Mouse (Mus musculus) liver, embryonic 15.5 days (tissue): ENCODE data around the gene Mgme1. TPM values are rescaled to one million over a fixed set of nuclear protein-coding genes. Genes with fewer than 3 reads are reported as not detected.

Experiments
- ATAC-seq: fragments of 200-750 bp; cut with Nextera tagmentation; 2 replicates; pipeline ENCODE4 v1.8.0; 2017; ENCODE audit warnings: moderate number of reproducible peaks, mild to moderate bottlenecking, moderate library complexity; ENCODE audit not compliant: insufficient read depth
- H3K27ac ChIP-seq: fragments of 300-500 bp; sonication (generic); replicated peaks from 2 replicates; pipeline ENCODE4 v1.5.1; 2015; ENCODE audit warnings: mild to moderate bottlenecking, inconsistent platforms
- H3K27me3 ChIP-seq: fragments of 300-500 bp; sonication (generic); 2 replicates; pipeline ENCODE4 v1.6.1; 2015; ENCODE audit warnings: mild to moderate bottlenecking, inconsistent platforms
- H3K36me3 ChIP-seq: fragments of 300-500 bp; sonication (generic); replicated peaks from 2 replicates; pipeline ENCODE4 v1.6.1; 2015; ENCODE audit warnings: moderate library complexity, mild to moderate bottlenecking, inconsistent platforms
- H3K4me1 ChIP-seq: fragments of 300-500 bp; sonication (generic); replicated peaks from 2 replicates; pipeline ENCODE4 v1.6.1; 2015; ENCODE audit warnings: inconsistent platforms
- H3K4me2 ChIP-seq: fragments of 300-500 bp; sonication (generic); 2 replicates; pipeline ENCODE4 v1.6.1; 2015; ENCODE audit warnings: moderate library complexity, mild to moderate bottlenecking, inconsistent platforms
- H3K4me3 ChIP-seq: fragments of 300-500 bp; sonication (generic); replicated peaks from 2 replicates; pipeline ENCODE4 v1.5.1; 2015; ENCODE audit warnings: mild to moderate bottlenecking, inconsistent platforms
- H3K9ac ChIP-seq: fragments of 300-500 bp; sonication (generic); 2 replicates; pipeline ENCODE4 v1.6.1; 2015; ENCODE audit warnings: moderate library complexity, mild to moderate bottlenecking, inconsistent platforms
- H3K9me3 ChIP-seq: fragments of 300-500 bp; sonication (generic); replicated peaks from 2 replicates; pipeline ENCODE4 v1.6.1; 2016; ENCODE audit warnings: inconsistent platforms
- WGBS: fragments of 180-500 bp; shearing (Covaris S2); methylation state at CpG from one replicate; pipeline ENCODE4 v1.1.7; 2015; ENCODE audit warnings: mixed read lengths; ENCODE audit not compliant: insufficient replicate concordance; 5-methylcytosine and 5-hydroxymethylcytosine counted together
- polyA plus RNA-seq: library from polyadenylated mRNA; unstranded; fragments of >200 nt; fragmentation: Nextera tagmentation; extraction: Ambion mirVana; gene quantifications from 2 replicates; pipeline ENCODE4 v1.2.1, GENCODE M21; 2015

Mgme1 gene
- polyA plus RNA-seq, 1 experiment from 2014 or later = 9.8 TPM

GRCm38 (mm10) chr2:144310273-144310672, 39.8 kb downstream of the Mgme1 start:
- ATAC-seq = no peak
- 42% methylated on average over 5 of the region's 5 CpGs for WGBS
- no peak overlapping the region for H3K27ac ChIP-seq
- H3K4me2 ChIP-seq = no peak overlapping the region
- H3K9ac ChIP-seq = no peak overlapping the region
- H3K4me1 ChIP-seq = peaks cover 3% of the 10 kb centered on the region; the same call in 1 of the 2 replicates
- H3K4me3 ChIP-seq = no peak overlapping the region
- H3K9me3 ChIP-seq = no peaks in the 10 kb centered on the region
- no peaks in the 10 kb centered on the region for H3K27me3 ChIP-seq
- H3K36me3 ChIP-seq = no peaks in the 10 kb centered on the region

- no peak overlapping the region for H3K4me2 ChIP-seq
- no peak for ATAC-seq
- WGBS = 65% methylated on average over 2 of the region's 2 CpGs
- H3K4me1 ChIP-seq = peaks cover 3% of the 10 kb centered on the region; the same call in 1 of the 2 replicates
- no peak overlapping the region for H3K4me3 ChIP-seq
- H3K27ac ChIP-seq = no peak overlapping the region
- H3K9me3 ChIP-seq = no peaks in the 10 kb centered on the region
- H3K9ac ChIP-seq = no peak overlapping the region
- no peaks in the 10 kb centered on the region for H3K36me3 ChIP-seq
- H3K27me3 ChIP-seq = no peaks in the 10 kb centered on the region
Observed at GRCm38 (mm10) chr2:144311372-144311771, 40.9 kb downstream of the Mgme1 start.

DNA sequence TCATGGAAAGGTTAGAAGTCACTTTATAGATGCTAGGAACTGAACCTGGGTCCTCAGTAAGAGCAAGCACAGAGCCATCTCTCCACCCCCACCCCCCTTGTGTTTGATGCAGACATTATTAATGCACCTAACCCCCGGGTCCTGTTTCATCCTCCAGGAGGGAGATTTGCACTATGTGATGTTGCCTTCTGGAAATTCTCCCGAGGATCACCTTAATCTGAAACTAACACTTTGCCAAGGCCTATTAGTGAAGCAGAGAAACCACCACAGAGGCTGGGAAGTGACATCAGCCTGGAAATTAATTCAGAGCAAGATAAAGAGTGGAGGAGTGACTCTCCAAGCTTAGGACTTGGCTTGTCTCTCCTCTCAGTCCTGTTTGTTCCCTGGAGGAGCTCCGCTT, 53.8 kb downstream of the Mgme1 start:
- H3K27ac ChIP-seq = no peak overlapping the region
- no peak overlapping the region for H3K9ac ChIP-seq
- no peaks in the 10 kb centered on the region for H3K36me3 ChIP-seq
- no peaks in the 10 kb centered on the region for H3K9me3 ChIP-seq
- ATAC-seq = no peak
- H3K27me3 ChIP-seq = peaks cover 33% of the 10 kb centered on the region
- H3K4me1 ChIP-seq = no peaks in the 10 kb centered on the region
- no peak overlapping the region for H3K4me3 ChIP-seq
- H3K4me2 ChIP-seq = no peak overlapping the region
- WGBS = 65% methylated on average over 3 of the region's 3 CpGs

- Histone ChIP-seq H3K4me1 (peaks cover 25% of the 10 kb centered on the region), H3K9ac (no peak overlapping the region), H3K4me3 (no peak overlapping the region), H3K36me3 (no peaks in the 10 kb centered on the region), H3K9me3 (no peaks in the 10 kb centered on the region), H3K4me2 (no peak overlapping the region), H3K27me3 (peaks cover 85% of the 10 kb centered on the region), H3K27ac (no peak overlapping the region)
- ATAC-seq = no peak
- WGBS = 5% methylated on average over 10 of the region's 10 CpGs
Observed at GRCm38 (mm10) chr2:144329451-144329850, 59.0 kb downstream of the Mgme1 start.

- Histone ChIP-seq H3K4me1 (peaks cover 25% of the 10 kb centered on the region), H3K4me2 (no peak overlapping the region; the same call in 1 of the 2 replicates), H3K4me3 (no peak overlapping the region), H3K9me3 (no peaks in the 10 kb centered on the region), H3K27me3 (peaks cover 90% of the 10 kb centered on the region), H3K27ac (no peak overlapping the region), H3K9ac (no peak overlapping the region), H3K36me3 (no peaks in the 10 kb centered on the region)
- ATAC-seq = no peak
- 4% methylated on average over 10 of the region's 10 CpGs for WGBS
Observed at GRCm38 (mm10) chr2:144329937-144330336, 59.5 kb downstream of the Mgme1 start.

DNA sequence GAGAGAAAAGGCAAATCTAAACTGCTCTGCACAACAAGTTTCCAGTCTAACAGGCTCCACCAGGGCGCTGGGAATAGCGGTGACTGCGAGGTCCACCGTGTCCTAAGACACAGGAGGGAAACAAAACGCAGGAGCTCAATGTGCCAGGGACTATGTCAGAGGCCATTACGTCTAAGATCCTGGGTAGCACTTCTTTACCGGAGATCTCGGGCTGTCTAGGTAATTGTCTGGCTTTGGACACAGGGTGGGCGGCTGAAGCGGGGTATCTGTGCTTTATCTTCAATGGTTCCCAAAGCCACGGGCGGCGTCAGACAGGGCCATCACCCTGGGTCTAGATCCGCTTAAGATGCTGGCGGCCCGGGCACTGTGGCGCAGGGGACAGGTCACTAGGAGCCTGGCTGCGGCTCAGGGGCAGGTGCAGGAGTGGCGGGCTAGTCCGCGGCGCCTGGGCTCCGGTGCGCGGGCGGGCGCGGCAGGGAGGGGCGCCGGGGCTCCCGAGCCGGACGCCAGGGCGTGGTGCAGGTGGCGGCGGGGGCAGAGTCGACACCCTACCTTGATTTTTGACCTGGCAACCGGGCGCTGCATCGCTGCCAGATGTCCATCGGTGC, 60.0 kb downstream of the Mgme1 start:
- Histone ChIP-seq H3K4me1 (peaks cover 25% of the 10 kb centered on the region), H3K36me3 (no peaks in the 10 kb centered on the region), H3K9me3 (no peaks in the 10 kb centered on the region), H3K27me3 (peaks cover 95% of the 10 kb centered on the region), H3K4me3 (peak overlapping the region; percentile 44), H3K27ac (no peak overlapping the region), H3K9ac (no peak overlapping the region), H3K4me2 (peak overlapping the region; percentile 71)
- WGBS = 1% methylated on average over 34 of the region's 41 CpGs
- no peak for ATAC-seq

Other genes with a start within 250 kb of the Mgme1 start
- gene Banf2, start 237.6 kb upstream of the Mgme1 start, polyA plus RNA-seq = not detected in 2 replicates
- 55.7 and 59.4 TPM in 2 replicates for gene Snx5, start 243 bp downstream of the Mgme1 start, polyA plus RNA-seq
- gene Ovol2, start 61.5 kb downstream of the Mgme1 start, polyA plus RNA-seq = not detected in 2 replicates
- gene Kat14, start 98.3 kb downstream of the Mgme1 start, polyA plus RNA-seq = 14.0 and 17.1 TPM in 2 replicates
- gene Pet117, start 98.3 kb downstream of the Mgme1 start, polyA plus RNA-seq = 1.3 and 1.7 TPM in 2 replicates